Mouse (Mus musculus): ENCODE data around the gene Nr2f1. TPM values are rescaled to one million over a fixed set of nuclear protein-coding genes. Genes with fewer than 3 reads are reported as not detected.

The Nr2f1 gene
- polyA plus RNA-seq, 1 experiment from 2014 or later: 12.6 TPM

DNA sequence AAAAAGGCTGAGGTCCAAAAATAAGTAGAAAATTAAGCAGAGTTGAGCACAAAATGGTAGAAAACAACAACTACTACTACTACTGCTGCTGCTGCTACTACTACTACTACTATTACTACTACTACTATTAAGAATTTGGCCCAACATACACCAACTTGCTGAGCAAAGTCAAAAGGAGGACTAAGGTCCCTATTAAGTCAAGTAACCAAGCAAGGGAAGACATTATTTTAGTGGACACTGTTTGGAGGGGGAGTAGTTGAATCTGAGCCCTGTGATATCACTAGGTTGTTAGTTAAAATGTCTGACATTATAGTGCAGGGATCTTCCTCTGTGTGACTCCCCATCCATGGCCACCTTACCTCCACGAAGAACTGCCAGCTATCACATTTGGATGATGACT is 21.5 kb downstream of the Nr2f1 start:
- H3K4me2 ChIP-seq (ENCODE audit: low read depth, low read length): no peak overlapping the region
- no peak overlapping the region for H3K4me3 ChIP-seq (replicated peaks; ENCODE audit: low read length)
- H3K9me3 ChIP-seq (replicated peaks; ENCODE audit: control insufficient read depth, low read length): no peaks in the 10 kb centered on the region
- ATAC-seq (ENCODE audit: insufficient read depth, low FRiP score): no peak
- WGBS: 8% methylated on average over 1 of the region's 1 CpGs
- no peak overlapping the region for H3K27ac ChIP-seq (ENCODE audit: low read length)
- H3K27me3 ChIP-seq (ENCODE audit: control insufficient read depth, insufficient read depth, low read length): peaks cover 28% of the 10 kb centered on the region
- peaks cover 3% of the 10 kb centered on the region; the same call in 1 of the 2 replicates for H3K4me1 ChIP-seq (ENCODE audit: control insufficient read depth, insufficient read depth, low read length)
- H3K9ac ChIP-seq (ENCODE audit: low read length): no peak overlapping the region
- H3K36me3 ChIP-seq (ENCODE audit: control insufficient read depth, insufficient read depth, low read length): no peaks in the 10 kb centered on the region

DNA sequence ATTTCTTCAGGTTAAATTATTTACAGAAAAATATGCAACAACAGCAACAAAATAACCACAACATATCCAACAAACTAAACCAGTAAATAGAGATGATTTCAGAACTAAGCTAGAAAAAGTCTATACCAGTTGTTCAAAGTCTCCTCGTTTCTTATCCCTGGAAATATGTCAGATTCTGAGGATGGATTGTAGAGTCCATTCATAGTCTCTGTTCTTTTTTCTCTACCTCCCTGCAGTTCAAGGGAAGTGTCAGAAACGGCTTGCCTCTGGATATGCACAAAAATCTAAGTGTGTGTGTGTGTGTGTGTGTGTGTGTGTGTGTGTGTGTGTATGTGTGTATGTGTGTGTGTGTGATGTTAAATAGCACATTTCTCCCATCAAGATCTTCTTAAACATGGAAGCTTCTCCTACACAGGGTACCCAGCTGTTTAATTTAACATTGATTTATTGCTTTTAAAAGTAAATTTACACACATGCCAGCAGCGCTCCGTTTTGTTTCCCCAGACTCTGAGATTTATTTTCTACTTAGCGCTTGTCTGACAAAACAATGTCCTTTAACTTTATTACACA is 22.1 kb downstream of the Nr2f1 start:
- WGBS: 11% methylated on average over 5 of the region's 5 CpGs
- Histone ChIP-seq H3K4me1 (ENCODE audit: control insufficient read depth, insufficient read depth, low read length) (peaks cover 3% of the 10 kb centered on the region; the same call in 1 of the 2 replicates), H3K27ac (ENCODE audit: low read length) (no peak overlapping the region), H3K27me3 (ENCODE audit: control insufficient read depth, insufficient read depth, low read length) (peaks cover 33% of the 10 kb centered on the region), H3K4me3 (replicated peaks; ENCODE audit: low read length) (no peak overlapping the region), H3K4me2 (ENCODE audit: low read depth, low read length) (no peak overlapping the region), H3K36me3 (ENCODE audit: control insufficient read depth, insufficient read depth, low read length) (no peaks in the 10 kb centered on the region), H3K9me3 (replicated peaks; ENCODE audit: control insufficient read depth, low read length) (no peaks in the 10 kb centered on the region), H3K9ac (ENCODE audit: low read length) (no peak overlapping the region)
- ATAC-seq (ENCODE audit: insufficient read depth, low FRiP score): no peak

DNA sequence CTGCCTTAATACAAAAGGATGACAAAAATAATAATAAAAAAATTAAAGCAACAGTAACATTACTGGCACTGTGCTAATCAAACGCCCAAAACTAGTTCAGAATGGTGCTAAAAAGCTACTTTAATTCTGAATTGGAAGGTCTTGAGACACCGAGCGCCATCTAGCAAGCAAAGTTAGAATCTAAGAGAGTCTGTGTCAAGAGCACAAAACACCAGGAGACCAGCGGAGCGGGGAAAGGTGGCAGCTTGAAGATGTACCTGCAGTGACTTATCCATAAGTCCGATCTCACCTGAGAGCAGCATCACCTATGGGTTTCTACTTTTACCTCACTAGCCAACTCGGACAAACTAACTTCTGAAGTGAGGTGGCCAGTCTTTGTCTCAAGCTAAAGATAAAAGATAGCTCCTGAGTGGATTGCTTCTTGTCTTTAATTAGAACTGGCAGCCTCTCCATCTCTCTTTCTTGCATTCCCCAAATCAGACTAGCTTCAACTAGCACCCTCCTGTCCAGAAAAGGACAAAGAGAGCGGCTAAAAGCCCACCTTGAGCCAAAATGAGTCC is 23.7 kb downstream of the Nr2f1 start:
- no peak for ATAC-seq (ENCODE audit: insufficient read depth, low FRiP score)
- Histone ChIP-seq H3K27me3 (ENCODE audit: control insufficient read depth, insufficient read depth, low read length) (peaks cover 46% of the 10 kb centered on the region), H3K4me3 (replicated peaks; ENCODE audit: low read length) (no peak overlapping the region), H3K4me2 (ENCODE audit: low read depth, low read length) (no peak overlapping the region), H3K4me1 (ENCODE audit: control insufficient read depth, insufficient read depth, low read length) (peaks cover 3% of the 10 kb centered on the region; the same call in 1 of the 2 replicates), H3K36me3 (ENCODE audit: control insufficient read depth, insufficient read depth, low read length) (no peaks in the 10 kb centered on the region), H3K9me3 (replicated peaks; ENCODE audit: control insufficient read depth, low read length) (no peaks in the 10 kb centered on the region), H3K9ac (ENCODE audit: low read length) (no peak overlapping the region), H3K27ac (ENCODE audit: low read length) (no peak overlapping the region)
- WGBS: 6% methylated on average over 8 of the region's 8 CpGs

DNA sequence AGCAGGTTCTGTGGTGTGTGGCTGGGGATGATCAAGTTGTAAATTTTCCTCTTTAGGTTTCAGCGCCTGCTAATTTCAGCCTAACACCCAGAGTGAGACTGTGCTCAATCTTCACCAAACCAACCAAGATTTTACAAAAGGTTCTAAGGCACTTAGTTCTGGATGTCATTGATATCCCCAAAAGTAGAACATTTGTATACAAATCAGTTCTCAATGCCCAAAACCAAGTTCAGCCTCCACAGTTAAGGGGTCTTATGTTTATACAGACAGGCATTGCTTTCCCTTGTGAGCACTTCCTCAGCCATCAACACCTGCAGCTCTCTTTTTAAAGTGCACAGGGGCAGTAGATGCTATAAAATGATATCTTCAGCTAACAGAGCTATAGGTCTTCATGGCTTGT is 24.7 kb downstream of the Nr2f1 start:
- Histone ChIP-seq H3K9ac (ENCODE audit: low read length) (no peak overlapping the region), H3K27me3 (ENCODE audit: control insufficient read depth, insufficient read depth, low read length) (peaks cover 43% of the 10 kb centered on the region), H3K27ac (ENCODE audit: low read length) (no peak overlapping the region), H3K4me1 (ENCODE audit: control insufficient read depth, insufficient read depth, low read length) (peaks cover 3% of the 10 kb centered on the region; the same call in 1 of the 2 replicates), H3K36me3 (ENCODE audit: control insufficient read depth, insufficient read depth, low read length) (no peaks in the 10 kb centered on the region), H3K9me3 (replicated peaks; ENCODE audit: control insufficient read depth, low read length) (no peaks in the 10 kb centered on the region), H3K4me3 (replicated peaks; ENCODE audit: low read length) (no peak overlapping the region), H3K4me2 (ENCODE audit: low read depth, low read length) (no peak overlapping the region)
- WGBS: 45% methylated on average over 1 of the region's 1 CpGs
- ATAC-seq (ENCODE audit: insufficient read depth, low FRiP score): no peak

DNA sequence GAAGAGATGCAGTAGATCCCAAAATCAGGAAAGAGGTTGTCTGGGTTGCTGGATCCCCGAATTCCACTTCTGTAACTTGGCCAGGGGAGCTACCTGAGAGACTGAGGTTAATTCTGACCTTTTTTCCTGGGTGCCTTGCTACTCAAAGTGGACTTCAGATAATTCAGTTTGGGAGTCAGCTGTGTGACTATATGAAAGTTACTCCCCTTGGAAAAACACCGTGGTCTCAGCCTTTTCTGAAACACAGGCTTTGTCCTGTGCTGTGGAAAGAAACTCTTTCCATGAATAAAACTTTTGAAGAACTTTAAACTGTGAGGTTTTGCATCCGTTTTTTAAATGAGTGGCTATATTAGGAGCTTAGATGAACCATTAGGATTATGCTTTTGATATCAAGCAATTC is 25.4 kb downstream of the Nr2f1 start:
- no peaks in the 10 kb centered on the region for H3K4me1 ChIP-seq (ENCODE audit: control insufficient read depth, insufficient read depth, low read length)
- 29% methylated on average over 3 of the region's 3 CpGs for WGBS
- H3K4me2 ChIP-seq (ENCODE audit: low read depth, low read length): no peak overlapping the region
- no peak overlapping the region for H3K4me3 ChIP-seq (replicated peaks; ENCODE audit: low read length)
- no peaks in the 10 kb centered on the region for H3K9me3 ChIP-seq (replicated peaks; ENCODE audit: control insufficient read depth, low read length)
- ATAC-seq (ENCODE audit: insufficient read depth, low FRiP score): no peak
- no peaks in the 10 kb centered on the region for H3K36me3 ChIP-seq (ENCODE audit: control insufficient read depth, insufficient read depth, low read length)
- H3K27me3 ChIP-seq (ENCODE audit: control insufficient read depth, insufficient read depth, low read length): peaks cover 40% of the 10 kb centered on the region
- H3K9ac ChIP-seq (ENCODE audit: low read length): no peak overlapping the region
- no peak overlapping the region for H3K27ac ChIP-seq (ENCODE audit: low read length)

DNA sequence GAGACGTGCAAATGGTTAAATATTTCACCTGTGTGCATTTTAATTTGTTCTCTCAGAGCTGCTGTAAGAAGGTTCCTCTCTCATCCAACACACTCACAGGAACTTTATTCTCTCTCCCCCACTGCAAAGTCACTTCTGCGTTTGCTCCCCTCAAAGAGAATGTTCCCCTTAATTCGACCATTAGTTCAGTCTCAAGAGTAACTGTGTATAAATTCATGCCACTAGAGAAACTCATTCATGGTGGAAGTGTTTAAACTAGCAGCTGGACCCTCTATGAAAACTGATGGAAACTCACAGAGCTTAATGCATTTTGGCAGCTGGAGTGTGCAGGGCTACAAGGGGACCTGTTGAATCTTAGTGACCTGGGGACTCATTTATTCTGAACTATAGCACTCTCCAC is 26.7 kb downstream of the Nr2f1 start:
- Histone ChIP-seq H3K9me3 (replicated peaks; ENCODE audit: control insufficient read depth, low read length) (no peaks in the 10 kb centered on the region), H3K4me2 (ENCODE audit: low read depth, low read length) (no peak overlapping the region), H3K27ac (ENCODE audit: low read length) (no peak overlapping the region), H3K4me3 (replicated peaks; ENCODE audit: low read length) (no peak overlapping the region), H3K4me1 (ENCODE audit: control insufficient read depth, insufficient read depth, low read length) (no peaks in the 10 kb centered on the region), H3K9ac (ENCODE audit: low read length) (no peak overlapping the region), H3K27me3 (ENCODE audit: control insufficient read depth, insufficient read depth, low read length) (peaks cover 37% of the 10 kb centered on the region), H3K36me3 (ENCODE audit: control insufficient read depth, insufficient read depth, low read length) (no peaks in the 10 kb centered on the region)
- 23% methylated on average over 3 of the region's 3 CpGs for WGBS
- ATAC-seq (ENCODE audit: insufficient read depth, low FRiP score): no peak

DNA sequence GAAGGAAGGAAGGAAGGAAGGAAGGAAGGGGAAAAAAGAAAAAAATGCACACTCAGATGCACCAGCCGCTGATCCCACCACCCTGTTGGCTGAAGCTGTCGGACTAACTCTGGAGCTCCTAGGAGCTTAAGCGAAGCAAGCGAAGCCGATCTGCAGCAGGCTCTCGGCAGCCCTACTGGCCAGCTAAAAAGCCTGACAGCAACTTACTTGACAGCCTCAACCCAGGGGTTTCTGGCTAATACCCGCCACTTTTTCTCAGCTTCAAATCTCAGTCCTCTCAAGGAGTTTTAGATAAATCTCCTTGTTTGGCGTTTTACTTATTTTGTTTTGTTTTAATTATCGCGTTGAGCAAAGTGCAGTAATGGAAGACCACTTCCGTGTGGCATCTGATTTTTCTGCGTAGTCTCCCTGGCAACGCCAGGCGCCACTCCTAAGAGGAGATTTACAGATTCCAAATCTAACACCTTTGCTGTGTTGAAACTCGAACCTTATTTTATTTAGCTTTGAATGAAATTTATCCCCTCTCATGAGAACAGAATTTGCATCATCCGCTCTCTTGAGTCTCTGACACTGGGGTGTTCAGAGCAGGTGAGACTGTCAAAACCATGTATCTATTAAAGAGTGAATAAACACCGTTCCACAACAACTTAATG is 27.4 kb downstream of the Nr2f1 start:
- H3K27me3 ChIP-seq (ENCODE audit: control insufficient read depth, insufficient read depth, low read length): peaks cover 35% of the 10 kb centered on the region
- no peaks in the 10 kb centered on the region for H3K36me3 ChIP-seq (ENCODE audit: control insufficient read depth, insufficient read depth, low read length)
- no peak overlapping the region for H3K9ac ChIP-seq (ENCODE audit: low read length)
- H3K4me3 ChIP-seq (replicated peaks; ENCODE audit: low read length): no peak overlapping the region
- WGBS: 6% methylated on average over 17 of the region's 17 CpGs
- no peak for ATAC-seq (ENCODE audit: insufficient read depth, low FRiP score)
- no peak overlapping the region for H3K4me2 ChIP-seq (ENCODE audit: low read depth, low read length)
- H3K27ac ChIP-seq (ENCODE audit: low read length): no peak overlapping the region
- no peaks in the 10 kb centered on the region for H3K4me1 ChIP-seq (ENCODE audit: control insufficient read depth, insufficient read depth, low read length)
- no peaks in the 10 kb centered on the region for H3K9me3 ChIP-seq (replicated peaks; ENCODE audit: control insufficient read depth, low read length)

DNA sequence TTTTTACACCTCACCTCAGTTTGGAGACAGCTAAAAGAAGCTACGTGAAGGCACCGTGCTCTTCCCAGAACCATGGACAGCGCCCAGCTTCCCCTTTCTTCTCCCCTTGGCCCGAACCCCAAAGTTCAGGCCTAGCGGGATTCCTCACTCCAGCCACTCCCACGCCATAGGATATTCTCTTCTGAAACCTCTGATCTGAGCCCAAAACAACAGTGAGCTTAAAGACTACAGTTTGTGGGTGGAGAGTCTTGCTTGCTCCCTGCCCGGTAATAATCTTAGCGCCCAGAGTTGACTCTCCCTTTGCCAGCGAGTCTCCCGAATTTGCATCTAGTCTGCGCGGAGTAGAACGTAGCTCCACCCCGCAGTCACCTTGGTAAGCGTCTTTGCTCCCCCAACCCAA is 28.2 kb downstream of the Nr2f1 start:
- 2% methylated on average over 15 of the region's 15 CpGs for WGBS

DNA sequence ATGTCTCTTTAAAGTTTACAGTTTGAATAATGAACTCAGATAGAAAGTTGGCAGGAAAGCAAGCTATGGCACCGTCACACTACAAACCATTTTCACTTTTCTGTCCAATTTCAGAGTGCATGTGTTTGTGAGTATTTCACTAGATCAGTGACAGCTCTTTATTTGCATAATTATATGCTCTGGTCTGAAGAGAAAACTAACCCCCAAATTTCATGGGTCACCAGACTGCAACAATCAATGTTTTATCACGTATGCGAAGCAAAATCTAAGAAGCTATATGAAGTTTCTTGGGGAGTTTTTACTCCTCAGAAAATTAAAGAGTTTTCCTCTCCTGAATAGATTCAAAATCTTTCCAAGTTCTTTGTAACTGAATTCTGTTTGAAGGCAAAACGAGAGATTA is 31.4 kb downstream of the Nr2f1 start:
- Histone ChIP-seq H3K4me2 (ENCODE audit: low read depth, low read length) (no peak overlapping the region), H3K27me3 (ENCODE audit: control insufficient read depth, insufficient read depth, low read length) (peaks cover 25% of the 10 kb centered on the region), H3K4me3 (replicated peaks; ENCODE audit: low read length) (no peak overlapping the region), H3K36me3 (ENCODE audit: control insufficient read depth, insufficient read depth, low read length) (no peaks in the 10 kb centered on the region), H3K4me1 (ENCODE audit: control insufficient read depth, insufficient read depth, low read length) (no peaks in the 10 kb centered on the region), H3K9ac (ENCODE audit: low read length) (no peak overlapping the region), H3K27ac (ENCODE audit: low read length) (no peak overlapping the region), H3K9me3 (replicated peaks; ENCODE audit: control insufficient read depth, low read length) (no peaks in the 10 kb centered on the region)
- 57% methylated on average over 4 of the region's 4 CpGs for WGBS
- ATAC-seq (ENCODE audit: insufficient read depth, low FRiP score): no peak

More for the DNA sequence above, 28.2 kb downstream of the Nr2f1 start:
- Histone ChIP-seq H3K9ac (ENCODE audit: low read length) (no peak overlapping the region), H3K4me2 (ENCODE audit: low read depth, low read length) (peak overlapping the region; percentile 24; the same call in 1 of the 2 replicates), H3K4me1 (ENCODE audit: control insufficient read depth, insufficient read depth, low read length) (no peaks in the 10 kb centered on the region), H3K27ac (ENCODE audit: low read length) (no peak overlapping the region), H3K4me3 (replicated peaks; ENCODE audit: low read length) (no peak overlapping the region), H3K9me3 (replicated peaks; ENCODE audit: control insufficient read depth, low read length) (no peaks in the 10 kb centered on the region), H3K27me3 (ENCODE audit: control insufficient read depth, insufficient read depth, low read length) (peaks cover 34% of the 10 kb centered on the region), H3K36me3 (ENCODE audit: control insufficient read depth, insufficient read depth, low read length) (no peaks in the 10 kb centered on the region)
- ATAC-seq (ENCODE audit: insufficient read depth, low FRiP score): no peak

Data from stomach, embryonic 16.5 days (tissue).